Mouse (Mus musculus) cerebellum, postnatal 4 days (tissue): ENCODE measurements around the gene Zfp711.
A peak's percentile ranks its signal among the peaks of the same experiment; 100 is the strongest.

ENCODE experiments used
- DNase-seq, 2 experiments: peaks; one replicate each; pipeline ENCODE4 v3.0.0; 2022; ENCODE audit warnings: low spot score in 2 of 2, mixed read lengths in 1 of 2

Zfp711 gene

DNA sequence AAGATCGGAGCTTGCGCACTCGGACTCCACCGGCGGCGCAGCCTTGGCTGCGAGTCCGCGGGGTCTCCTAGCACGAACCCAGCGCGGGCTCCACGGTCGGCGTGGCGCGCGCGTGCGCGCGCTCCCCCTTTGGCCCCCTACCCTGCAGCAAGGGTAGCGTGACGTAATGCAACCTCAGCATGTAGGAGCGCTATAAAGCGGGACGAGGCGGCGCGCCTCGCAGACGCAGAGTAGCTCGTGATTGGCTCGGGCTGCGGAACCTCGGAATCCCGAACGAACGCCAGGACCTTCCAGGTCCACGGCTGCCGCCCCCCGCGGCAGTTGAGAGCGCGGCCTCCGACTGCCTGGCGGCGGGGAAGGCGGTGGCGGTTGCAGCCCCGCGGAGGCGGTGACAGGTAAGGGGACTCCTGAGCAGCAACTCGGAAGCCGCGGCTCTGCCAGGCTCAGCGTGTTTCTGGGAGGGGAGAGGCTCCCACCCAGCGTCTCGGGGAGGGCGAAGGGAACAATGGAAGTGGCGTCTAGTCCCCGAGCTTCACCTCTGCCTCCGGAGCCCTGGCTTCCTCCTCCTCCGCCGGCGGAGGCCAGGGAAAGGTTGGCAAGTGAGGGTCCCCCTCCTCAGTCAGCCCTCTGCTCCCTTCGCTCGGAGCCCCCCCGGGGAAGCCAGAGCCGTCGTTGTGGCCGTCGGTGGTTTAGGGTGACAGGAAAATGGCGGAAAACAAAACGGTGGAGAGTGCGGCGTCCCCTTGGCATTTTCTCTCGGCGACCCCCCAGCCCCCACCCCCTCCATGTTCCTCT, at the start of gene Zfp711:
Gene Zfp711 (plus strand): TSS at position 16 of the 795 bp plus-strand sequence.
- DNase-seq, result peak; percentile 23 to 74

- DNase-seq, result no peak
Observed at GRCm38 (mm10) chrX:112567716-112568115, 32.6 kb upstream of the Zfp711 start.

- DNase-seq, result peak; percentile 20 to 62
Observed at GRCm38 (mm10) chrX:112601306-112602120, 1.2 kb downstream of the Zfp711 start.

DNA sequence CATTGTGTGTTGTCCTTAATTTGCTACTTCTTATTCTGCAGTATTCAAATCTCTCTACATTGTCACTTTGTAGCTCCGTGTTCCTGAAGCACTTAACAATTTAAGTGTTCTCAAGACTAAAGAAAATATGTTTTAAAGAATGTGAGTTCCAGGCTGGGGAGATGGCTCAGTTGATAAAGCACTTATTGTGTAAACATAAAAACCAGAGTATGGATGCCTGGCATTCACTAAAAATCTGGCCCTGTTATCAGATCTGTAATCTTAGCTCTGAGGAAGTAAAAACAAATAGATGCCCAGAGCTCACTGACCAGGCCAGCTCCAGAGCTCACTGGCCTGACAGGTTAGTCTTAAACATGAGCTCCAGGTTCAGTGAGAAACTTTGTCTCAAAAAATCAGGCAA, 75.2 kb downstream of the Zfp711 start:
- DNase-seq, result no peak

DNA sequence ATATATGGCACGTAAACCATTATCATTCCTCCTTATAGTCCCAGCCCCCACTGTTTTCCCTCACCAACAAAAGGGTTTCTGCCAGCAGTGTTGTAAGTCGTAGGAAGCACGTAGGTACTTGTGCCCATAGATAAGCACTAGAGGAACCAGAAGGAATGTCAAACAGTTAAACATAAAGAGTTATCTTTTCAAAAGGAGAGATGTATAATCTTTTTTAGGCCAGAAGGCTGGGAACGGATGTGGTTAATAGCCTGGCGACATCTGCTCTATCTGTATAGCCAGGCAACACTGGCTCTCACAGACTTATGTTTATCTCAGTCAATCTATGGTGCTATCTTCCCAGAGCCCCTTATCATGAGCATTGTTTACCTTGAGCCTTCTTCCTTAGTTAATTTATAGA, 80.3 kb downstream of the Zfp711 start:
- DNase-seq, result no peak
